Mouse (Mus musculus) kidney, postnatal 0 days (tissue): ENCODE data around the gene Cend1. TPM values are rescaled to one million over a fixed set of nuclear protein-coding genes. Genes with fewer than 3 reads are reported as not detected.
A peak's percentile ranks its signal among the peaks of the same experiment; 100 is the strongest.

Experiments used
- ATAC-seq: fragments of 200-750 bp; cut with Nextera tagmentation; replicated peaks from 2 replicates; pipeline ENCODE4 v1.8.0; 2017; ENCODE audit warnings: low read depth, moderate number of reproducible peaks, moderate TSS enrichment, moderate library complexity; ENCODE audit not compliant: low FRiP score
- DNase-seq: peaks from one replicate; pipeline ENCODE4 v3.0.0-alpha.2; 2016; ENCODE audit warnings: low spot score
- H3K27ac ChIP-seq: fragments of 300-500 bp; sonication (generic); 2 replicates; pipeline ENCODE4 v1.5.1; 2014; ENCODE audit warnings: mild to moderate bottlenecking
- H3K27me3 ChIP-seq: fragments of 300-500 bp; sonication (generic); 2 replicates; pipeline ENCODE4 v1.6.1; 2014; ENCODE audit warnings: low read length, mixed read lengths; ENCODE audit not compliant: insufficient read depth
- H3K36me3 ChIP-seq: fragments of 300-500 bp; sonication (generic); 2 replicates; pipeline ENCODE4 v1.6.1; 2014; ENCODE audit warnings: low read length, mixed read lengths; ENCODE audit not compliant: insufficient read depth
- H3K4me1 ChIP-seq: fragments of 300-500 bp; sonication (generic); replicated peaks from 2 replicates; pipeline ENCODE4 v1.6.1; 2014; ENCODE audit warnings: antibody characterized with exemption, low read length, mixed read lengths; ENCODE audit not compliant: insufficient read depth
- H3K4me2 ChIP-seq: fragments of 300-500 bp; sonication (generic); 2 replicates; pipeline ENCODE4 v1.6.1; 2014; ENCODE audit warnings: mild to moderate bottlenecking, low read length, moderate library complexity, mixed read lengths
- H3K4me3 ChIP-seq: fragments of 300-500 bp; sonication (generic); replicated peaks from 2 replicates; pipeline ENCODE4 v1.5.1; 2014; ENCODE audit warnings: low read depth, low read length
- H3K9ac ChIP-seq: fragments of 300-500 bp; sonication (generic); 2 replicates; pipeline ENCODE4 v1.6.1; 2014; ENCODE audit warnings: low read depth, low read length
- H3K9me3 ChIP-seq: fragments of 300-500 bp; sonication (generic); replicated peaks from 2 replicates; pipeline ENCODE4 v1.6.1; 2016; ENCODE audit warnings: low read length, inconsistent platforms, mixed read lengths
- CTCF ChIP-seq: IDR thresholded peaks from 2 replicates; pipeline ENCODE4 v1.5.1; 2016; ENCODE audit warnings: antibody characterized with exemption, low read depth, mild to moderate bottlenecking, moderate library complexity
- WGBS: fragments of 180-500 bp; shearing (Covaris S2); extraction: QIAGEN DNeasy Blood & Tissue Kit; methylation state at CpG from one replicate; pipeline ENCODE4 v1.1.7; 2014; 5-methylcytosine and 5-hydroxymethylcytosine counted together
- polyA plus RNA-seq: library from polyadenylated mRNA; unstranded; fragments of >200 nt; fragmentation: Nextera tagmentation; extraction: Ambion mirVana; gene quantifications from 2 replicates; pipeline ENCODE4 v1.2.1, GENCODE M21; 2015

Gene Cend1
- polyA plus RNA-seq, 1 experiment from 2014 or later = 2.2 TPM

- Histone ChIP-seq H3K4me3 (peak overlapping the region; percentile 66), H3K27ac (peak overlapping the region; percentile 96), H3K4me2 (peak overlapping the region; percentile 85), H3K36me3 (peaks cover 20% of the 10 kb centered on the region), H3K9ac (peak overlapping the region; percentile 80), H3K9me3 (no peaks in the 10 kb centered on the region), H3K27me3 (no peaks in the 10 kb centered on the region), H3K4me1 (peaks cover 63% of the 10 kb centered on the region)
- ATAC-seq (peak; percentile 0; the same call in 1 of the 2 replicates), DNase-seq (no peak)
- TF ChIP-seq CTCF = no peak
- 48% methylated on average over 10 of the region's 10 CpGs for WGBS
Observed at GRCm38 (mm10) chr7:141466607-141467148, 37.4 kb upstream of the Cend1 start.

GRCm38 (mm10) chr7:141466045-141466394, 36.7 kb upstream of the Cend1 start:
- no peak for TF ChIP-seq CTCF
- no peak overlapping the region for H3K27ac ChIP-seq
- no peak overlapping the region for H3K9ac ChIP-seq
- H3K27me3 ChIP-seq = no peaks in the 10 kb centered on the region
- H3K9me3 ChIP-seq = no peaks in the 10 kb centered on the region
- H3K4me1 ChIP-seq = peaks cover 64% of the 10 kb centered on the region
- DNase-seq = no peak
- ATAC-seq = no peak
- H3K4me2 ChIP-seq = no peak overlapping the region
- 67% methylated on average over 7 of the region's 7 CpGs for WGBS
- H3K4me3 ChIP-seq = no peak overlapping the region
- H3K36me3 ChIP-seq = peaks cover 15% of the 10 kb centered on the region

- ATAC-seq (no peak), DNase-seq (no peak)
- Histone ChIP-seq H3K4me1 (peaks cover 63% of the 10 kb centered on the region), H3K4me3 (0 out of 2 replicates have a peak overlapping the region, but pooled peaks have one; percentile 12), H3K27me3 (no peaks in the 10 kb centered on the region), H3K36me3 (peaks cover 10% of the 10 kb centered on the region), H3K9ac (no peak overlapping the region), H3K4me2 (peak overlapping the region; percentile 50; the same call in 1 of the 2 replicates), H3K9me3 (no peaks in the 10 kb centered on the region), H3K27ac (no peak overlapping the region)
- no peak for TF ChIP-seq CTCF
- 52% methylated on average over 8 of the region's 10 CpGs for WGBS
Observed at GRCm38 (mm10) chr7:141465388-141466044, 36.2 kb upstream of the Cend1 start.

- DNase-seq = no peak
- no peaks in the 10 kb centered on the region for H3K27me3 ChIP-seq
- WGBS = 13% methylated on average over 36 of the region's 38 CpGs
Observed at GRCm38 (mm10) chr7:141464603-141465201, 35.4 kb upstream of the Cend1 start.

GRCm38 (mm10) chr7:141463824-141464602, 34.7 kb upstream of the Cend1 start:
- DNase-seq = peak; percentile 66
- Histone ChIP-seq H3K9ac (peak overlapping the region; percentile 32; the same call in 1 of the 2 replicates), H3K4me3 (peak overlapping the region; percentile 12; the same call in 1 of the 2 replicates), H3K27ac (peak overlapping the region; percentile 26; the same call in 1 of the 2 replicates), H3K27me3 (no peaks in the 10 kb centered on the region), H3K36me3 (peaks cover 2% of the 10 kb centered on the region; the same call in 1 of the 2 replicates), H3K4me1 (peaks cover 48% of the 10 kb centered on the region), H3K4me2 (peak overlapping the region; percentile 50), H3K9me3 (no peaks in the 10 kb centered on the region)
- ATAC-seq = no peak
- WGBS = 36% methylated on average over 12 of the region's 12 CpGs
- TF ChIP-seq CTCF = no peak

More at GRCm38 (mm10) chr7:141464603-141465201, 35.4 kb upstream of the Cend1 start:
- no peaks in the 10 kb centered on the region for H3K9me3 ChIP-seq
- peak overlapping the region; percentile 12; the same call in 1 of the 2 replicates for H3K4me3 ChIP-seq
- no peak for ATAC-seq
- TF ChIP-seq CTCF = peak; percentile 11; the same call in 1 of the 2 replicates
- H3K9ac ChIP-seq = peak overlapping the region; percentile 32; the same call in 1 of the 2 replicates
- peak overlapping the region; percentile 50 for H3K4me2 ChIP-seq
- peaks cover 55% of the 10 kb centered on the region for H3K4me1 ChIP-seq
- peaks cover 2% of the 10 kb centered on the region; the same call in 1 of the 2 replicates for H3K36me3 ChIP-seq
- H3K27ac ChIP-seq = peak overlapping the region; percentile 26; the same call in 1 of the 2 replicates
